Mouse (Mus musculus) gastrocnemius, postnatal 4 days (tissue): ENCODE data around the gene Nradd. TPM values are rescaled to one million over a fixed set of nuclear protein-coding genes. Genes with fewer than 3 reads are reported as not detected.

ENCODE experiments used
- DNase-seq, 2 experiments: peaks; one replicate each; pipeline ENCODE4 v3.0.0; 2021 to 2022; ENCODE audit warnings: low spot score in 2 of 2, mixed read lengths in 2 of 2
- microRNA-seq: library from miRNA; unstranded; fragments of <30 nt; microRNA quantifications from one replicate; pipeline ENCODE4 v1.2.0, GENCODE M21; 2021
- total RNA-seq, 2 experiments: library from RNA; stranded (reverse); gene quantifications; 2 replicates each; pipeline ENCODE4 v1.2.3; 2021

Nradd gene
- total RNA-seq, 2 experiments from 2014 or later: 4.0 to 4.3 TPM

GRCm38 (mm10) chr9:110620685-110621084, 3.6 kb downstream of the Nradd start:
- no peak for DNase-seq

DNA sequence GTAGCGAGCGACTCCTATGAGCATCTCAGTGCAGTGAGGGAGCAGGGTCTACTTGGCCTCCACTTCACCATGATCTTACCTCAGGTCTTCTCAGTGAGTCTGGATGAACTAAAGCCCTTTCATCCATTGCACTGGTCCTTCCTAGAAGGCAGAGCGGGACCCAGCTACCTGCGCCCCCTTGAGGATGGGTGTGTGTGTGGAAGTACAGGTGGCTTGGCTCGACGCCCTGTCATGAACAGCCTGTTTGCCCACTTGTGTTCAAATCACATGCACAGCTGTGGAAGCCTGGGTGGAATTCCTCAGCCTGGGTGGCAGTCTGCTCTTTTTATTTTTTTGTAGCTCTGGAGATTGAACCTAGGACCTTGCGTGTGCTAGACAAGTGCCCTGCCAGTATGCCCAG, 4.1 kb downstream of the Nradd start:
- no peak for DNase-seq

DNA sequence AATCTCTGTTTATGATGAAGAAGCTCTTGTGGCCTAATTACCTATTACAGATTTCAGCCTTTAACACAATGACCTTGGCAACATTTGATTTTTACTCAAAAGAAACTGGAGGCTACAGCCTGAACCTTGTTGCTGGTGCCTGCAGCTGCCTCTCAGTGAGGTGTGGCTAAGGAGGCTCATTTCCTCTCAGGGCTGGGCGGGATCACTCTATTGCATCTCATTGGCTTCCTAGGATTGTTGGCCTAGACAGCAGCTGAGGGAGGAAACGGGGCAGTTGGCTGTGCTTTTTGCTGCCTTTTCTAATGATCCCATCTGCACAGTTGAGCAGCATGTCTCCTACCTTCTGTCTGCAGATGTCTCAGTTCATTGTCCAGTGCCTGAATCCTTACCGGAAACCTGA, 7.2 kb downstream of the Nradd start:
- no peak for DNase-seq

DNA sequence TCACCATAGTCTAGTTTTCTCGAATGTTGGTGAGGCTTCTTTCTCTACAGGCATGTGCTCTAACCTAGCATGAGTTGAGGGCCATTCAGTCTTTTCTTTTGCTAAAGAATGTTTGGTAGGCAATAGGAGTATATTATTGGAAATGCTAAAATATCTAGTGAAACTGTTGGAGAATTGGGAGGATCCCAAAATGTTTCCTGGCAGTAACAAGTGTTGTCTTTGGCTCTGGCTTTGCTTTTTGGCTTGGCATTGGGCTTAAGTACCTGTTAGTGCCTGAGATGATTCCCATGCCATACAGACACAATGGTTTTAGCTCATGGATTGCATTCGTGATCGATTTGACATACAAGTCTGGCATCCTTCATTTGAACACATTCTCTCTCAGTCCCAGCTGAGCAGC, 12.8 kb downstream of the Nradd start:
- no peak for DNase-seq

- DNase-seq: no peak
Observed at GRCm38 (mm10) chr9:110583521-110583920, 40.7 kb downstream of the Nradd start.

GRCm38 (mm10) chr9:110582161-110582560, 42.1 kb downstream of the Nradd start:
- DNase-seq: no peak

Small RNA genes within 50 kb of the gene (microRNA-seq; reads per million reads assigned to microRNA genes)
- gene Mir8107: not detected

Other genes with a start within 250 kb of the Nradd start
- gene Ptpn23, start 216.2 kb downstream of the Nradd start, total RNA-seq: 10 to 100 TPM; 29.5 to 34.0 TPM
- 1 to 10 TPM in 1 of 2 experiments, under 1 TPM in 1; 0.98 to 3.5 TPM for gene Ngp, start 204.7 kb downstream of the Nradd start, total RNA-seq
- 10 to 100 TPM; 11.7 to 12.6 TPM for gene Klhl18, start 147.8 kb downstream of the Nradd start, total RNA-seq
- under 1 TPM; 0.29 to 0.52 TPM for gene Kif9, start 147.5 kb downstream of the Nradd start, total RNA-seq
- gene Setd2, start 91.9 kb downstream of the Nradd start, total RNA-seq: 10 to 100 TPM; 61.7 to 62.3 TPM
- 1 to 10 TPM; 3.1 to 3.4 TPM for gene Nbeal2, start 29.7 kb upstream of the Nradd start, total RNA-seq
- 10 to 100 TPM; 57.0 to 57.9 TPM for gene Ccdc12, start 32.1 kb upstream of the Nradd start, total RNA-seq
- gene Myl3, start 117.4 kb upstream of the Nradd start, total RNA-seq: 100 to 1,000 TPM; 322 to 324 TPM
- 10 to 100 TPM; 11.8 to 13.4 TPM for gene Pth1r, start 122.7 kb upstream of the Nradd start, total RNA-seq
- not detected for gene Prss42, start 173.7 kb upstream of the Nradd start, total RNA-seq
- gene Prss44, start 189.5 kb upstream of the Nradd start, total RNA-seq: not detected
- not detected for gene Prss43, start 202.2 kb upstream of the Nradd start, total RNA-seq
- gene Prss45, start 210.1 kb upstream of the Nradd start, total RNA-seq: not detected
- gene Prss46, start 220.1 kb upstream of the Nradd start, total RNA-seq: not detected
- not detected for gene Prss50, start 233.5 kb upstream of the Nradd start, total RNA-seq